Mouse (Mus musculus) hindbrain, embryonic 15.5 days (tissue): ENCODE measurements around the gene Ggt5. TPM values are rescaled to one million over a fixed set of nuclear protein-coding genes. Genes with fewer than 3 reads are reported as not detected.

Source experiments
- ATAC-seq: fragments of 200-750 bp; cut with Nextera tagmentation; 2 replicates; pipeline ENCODE4 v1.8.0; 2017; ENCODE audit warnings: low read depth, moderate number of reproducible peaks, moderate TSS enrichment; ENCODE audit not compliant: low FRiP score
- H3K27ac ChIP-seq: fragments of 300-500 bp; sonication (generic); replicated peaks from 2 replicates; pipeline ENCODE4 v1.5.1; 2015; ENCODE audit warnings: mild to moderate bottlenecking, inconsistent platforms
- H3K27me3 ChIP-seq: fragments of 300-500 bp; sonication (generic); 2 replicates; pipeline ENCODE4 v1.6.1; 2015; ENCODE audit warnings: control low read depth, inconsistent platforms
- H3K36me3 ChIP-seq: fragments of 300-500 bp; sonication (generic); 2 replicates; pipeline ENCODE4 v1.6.1; 2015; ENCODE audit warnings: control low read depth, inconsistent platforms
- H3K4me1 ChIP-seq: fragments of 300-500 bp; sonication (generic); replicated peaks from 2 replicates; pipeline ENCODE4 v1.6.1; 2015; ENCODE audit warnings: control low read depth, inconsistent platforms
- H3K4me2 ChIP-seq: fragments of 300-500 bp; sonication (generic); 2 replicates; pipeline ENCODE4 v1.6.1; 2015; ENCODE audit warnings: moderate library complexity, mild to moderate bottlenecking, inconsistent platforms
- H3K4me3 ChIP-seq: fragments of 300-500 bp; sonication (generic); 2 replicates; pipeline ENCODE4 v1.5.1; 2015; ENCODE audit warnings: mild to moderate bottlenecking, inconsistent platforms
- H3K9ac ChIP-seq: fragments of 300-500 bp; sonication (generic); 2 replicates; pipeline ENCODE4 v1.6.1; 2015; ENCODE audit warnings: inconsistent platforms
- H3K9me3 ChIP-seq: fragments of 300-500 bp; sonication (generic); 2 replicates; pipeline ENCODE4 v1.6.1; 2016; ENCODE audit warnings: control low read depth, inconsistent platforms
- WGBS: fragments of 180-500 bp; shearing (Covaris S2); methylation state at CpG from one replicate; pipeline ENCODE4 v1.1.7; 2015; 5-methylcytosine and 5-hydroxymethylcytosine counted together
- polyA plus RNA-seq: library from polyadenylated mRNA; unstranded; fragments of >200 nt; fragmentation: Nextera tagmentation; extraction: Ambion mirVana; gene quantifications from 2 replicates; pipeline ENCODE4 v1.2.1, GENCODE M21; 2015

The Ggt5 gene
- 2.8 and 4.5 TPM in 2 replicates for polyA plus RNA-seq

DNA sequence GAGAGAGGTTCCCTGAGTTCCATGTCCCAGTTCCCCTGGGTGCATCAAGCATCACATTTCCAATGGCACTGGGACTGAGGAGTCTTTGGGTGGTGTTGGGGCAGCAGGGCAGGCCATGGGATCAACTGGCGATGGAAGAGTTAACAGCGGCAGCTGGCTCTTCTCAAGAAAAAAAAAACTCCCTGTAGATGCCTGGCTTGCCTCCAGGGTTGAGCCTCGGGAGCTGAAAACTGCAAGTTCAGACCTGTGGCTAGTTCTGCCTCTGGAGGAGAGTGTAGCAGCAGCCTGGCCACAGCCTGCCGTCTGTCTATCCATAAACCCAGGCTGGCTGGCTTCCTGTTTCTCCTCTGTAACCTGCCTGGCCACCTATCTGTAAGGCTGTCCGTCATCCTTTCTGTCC is at the start of gene Ggt5:
Gene Ggt5, plus strand, starts transcription at position 212 of the 400 bp plus-strand sequence.
- Histone ChIP-seq H3K27me3 (no peaks in the 10 kb centered on the region), H3K27ac (no peak within 1 kb of the TSS), H3K9me3 (no peaks in the 10 kb centered on the region), H3K4me3 (no peak within 1 kb of the TSS), H3K9ac (no peak within 1 kb of the TSS), H3K4me1 (peaks cover 17% of the 10 kb centered on the region), H3K4me2 (0 out of 2 replicates have a peak within 1 kb of the TSS, but pooled peaks have one; percentile 7), H3K36me3 (no peaks in the 10 kb centered on the region)
- no peak for ATAC-seq
- WGBS: 35% methylated on average over 5 of the region's 5 CpGs

DNA sequence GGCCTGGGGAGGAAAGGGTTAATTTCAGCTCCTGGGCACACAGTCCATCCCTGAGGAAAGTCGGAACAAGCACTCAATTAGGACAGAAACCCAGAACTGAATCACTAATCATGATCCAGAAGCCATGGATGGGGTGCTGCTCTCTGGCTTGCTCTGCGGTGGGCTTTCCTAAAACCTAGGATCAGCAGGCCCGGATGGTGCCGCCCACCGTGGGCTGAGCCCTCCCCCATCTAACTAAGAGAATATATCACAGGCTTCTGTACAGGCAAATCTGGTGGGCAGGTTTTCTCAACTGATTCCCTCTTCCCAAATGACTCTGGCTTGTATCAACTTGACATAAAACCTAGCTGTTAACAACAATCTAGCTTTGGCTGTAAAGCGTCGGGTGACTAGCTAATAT is 41.2 kb upstream of the Ggt5 start:
- H3K36me3 ChIP-seq: peaks cover 5% of the 10 kb centered on the region; the same call in 1 of the 2 replicates
- H3K4me2 ChIP-seq: no peak overlapping the region
- WGBS: 68% methylated on average over 7 of the region's 7 CpGs
- H3K27ac ChIP-seq: no peak overlapping the region
- no peak for ATAC-seq
- 0 out of 2 replicates have a peak, but pooled peaks cover 10% of the 10 kb centered on the region for H3K9me3 ChIP-seq
- H3K27me3 ChIP-seq: no peaks in the 10 kb centered on the region
- H3K9ac ChIP-seq: no peak overlapping the region
- peaks cover 6% of the 10 kb centered on the region for H3K4me1 ChIP-seq
- no peak overlapping the region for H3K4me3 ChIP-seq

DNA sequence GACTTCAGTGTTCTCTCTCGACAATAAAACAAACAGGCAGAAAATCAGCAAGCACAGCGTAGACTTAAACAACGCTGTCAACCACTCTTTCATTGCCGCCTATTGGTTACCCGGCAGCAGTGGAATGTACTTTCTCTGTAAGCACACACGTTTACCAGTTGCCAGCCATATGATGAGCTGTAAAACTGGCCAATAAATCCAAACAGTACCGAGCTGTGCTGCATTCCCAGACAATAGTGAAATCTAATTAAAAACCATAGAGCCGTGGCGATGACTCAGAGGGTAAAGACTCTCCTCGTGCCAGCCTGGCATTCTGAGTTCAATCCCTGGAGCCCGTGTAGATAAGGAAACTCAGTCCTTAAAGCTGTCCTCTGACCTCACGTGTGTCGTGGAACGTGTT is 40.7 kb upstream of the Ggt5 start:
- no peak overlapping the region for H3K4me3 ChIP-seq
- no peaks in the 10 kb centered on the region for H3K27me3 ChIP-seq
- H3K4me1 ChIP-seq: peaks cover 6% of the 10 kb centered on the region
- WGBS: 49% methylated on average over 14 of the region's 14 CpGs
- H3K9me3 ChIP-seq: 0 out of 2 replicates have a peak, but pooled peaks cover 10% of the 10 kb centered on the region
- 0 out of 2 replicates have a peak, but pooled peaks have one; percentile 15 for ATAC-seq
- H3K9ac ChIP-seq: no peak overlapping the region
- no peak overlapping the region for H3K27ac ChIP-seq
- peaks cover 11% of the 10 kb centered on the region for H3K36me3 ChIP-seq
- no peak overlapping the region for H3K4me2 ChIP-seq

DNA sequence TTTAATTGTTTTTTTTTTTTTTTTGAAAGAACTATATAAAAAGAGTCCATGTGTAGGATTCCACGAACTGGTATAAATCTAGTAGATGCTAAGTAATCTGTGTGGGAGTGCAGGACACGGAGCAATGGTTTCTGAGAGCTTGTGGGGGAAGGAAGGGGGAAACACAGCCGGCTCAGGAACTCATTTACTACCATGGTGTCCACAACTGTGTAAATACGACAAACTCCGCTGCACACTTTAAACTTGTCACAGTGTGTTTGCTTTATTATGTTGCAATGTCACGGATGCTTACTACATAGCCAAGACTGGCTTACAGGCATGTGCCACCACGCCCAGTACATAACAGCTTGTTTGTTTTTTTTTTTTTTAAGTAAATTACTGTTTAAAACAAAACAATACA is 39.3 kb upstream of the Ggt5 start:
- ATAC-seq: no peak
- Histone ChIP-seq H3K4me3 (no peak overlapping the region), H3K9ac (no peak overlapping the region), H3K9me3 (0 out of 2 replicates have a peak, but pooled peaks cover 5% of the 10 kb centered on the region), H3K36me3 (peaks cover 14% of the 10 kb centered on the region), H3K27me3 (no peaks in the 10 kb centered on the region), H3K4me1 (peaks cover 6% of the 10 kb centered on the region), H3K4me2 (no peak overlapping the region), H3K27ac (no peak overlapping the region)
- WGBS: 63% methylated on average over 7 of the region's 7 CpGs

- Histone ChIP-seq H3K4me2 (no peak overlapping the region; the same call in 1 of the 2 replicates), H3K4me3 (no peak overlapping the region), H3K27ac (no peak overlapping the region), H3K36me3 (peaks cover 25% of the 10 kb centered on the region), H3K9ac (no peak overlapping the region), H3K4me1 (peaks cover 14% of the 10 kb centered on the region), H3K9me3 (no peaks in the 10 kb centered on the region), H3K27me3 (no peaks in the 10 kb centered on the region)
- ATAC-seq: no peak
- 55% methylated on average over 12 of the region's 12 CpGs for WGBS
Measured at GRCm38 (mm10) chr10:75551175-75551574, 38.0 kb upstream of the Ggt5 start.

- no peak overlapping the region for H3K27ac ChIP-seq
- H3K4me3 ChIP-seq: no peak overlapping the region
- peaks cover 23% of the 10 kb centered on the region for H3K4me1 ChIP-seq
- no peak overlapping the region for H3K4me2 ChIP-seq
- no peak for ATAC-seq
- H3K9ac ChIP-seq: no peak overlapping the region
- no peaks in the 10 kb centered on the region for H3K9me3 ChIP-seq
- H3K27me3 ChIP-seq: no peaks in the 10 kb centered on the region
- H3K36me3 ChIP-seq: peaks cover 32% of the 10 kb centered on the region
- 85% methylated on average over 2 of the region's 2 CpGs for WGBS
Measured at GRCm38 (mm10) chr10:75552106-75552505, 37.0 kb upstream of the Ggt5 start.

- peaks cover 31% of the 10 kb centered on the region for H3K4me1 ChIP-seq
- 76% methylated on average over 13 of the region's 13 CpGs for WGBS
Measured at GRCm38 (mm10) chr10:75552701-75553450, 36.3 kb upstream of the Ggt5 start.

DNA sequence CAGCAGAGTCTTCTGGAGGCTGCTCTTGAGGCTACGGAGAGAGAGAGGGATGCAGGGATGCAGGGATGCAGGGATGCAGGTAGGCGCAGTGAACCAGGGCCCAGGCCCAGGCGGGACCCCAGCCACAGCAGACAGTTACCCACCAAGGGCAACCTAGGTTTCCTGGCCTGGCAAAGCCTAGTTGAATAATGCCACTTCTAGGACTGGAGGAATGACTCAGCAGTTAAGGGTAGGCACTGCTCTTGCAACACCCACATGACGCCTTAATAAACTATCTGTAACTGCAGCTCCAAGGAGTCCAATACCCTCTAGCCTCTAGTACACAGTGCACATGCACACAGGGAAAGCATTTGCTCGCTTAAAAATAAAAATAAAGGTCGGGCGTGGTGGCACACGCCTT is 35.0 kb upstream of the Ggt5 start:
- Histone ChIP-seq H3K4me3 (no peak overlapping the region), H3K4me1 (peaks cover 36% of the 10 kb centered on the region), H3K27ac (no peak overlapping the region), H3K9me3 (no peaks in the 10 kb centered on the region), H3K4me2 (no peak overlapping the region), H3K27me3 (no peaks in the 10 kb centered on the region), H3K36me3 (peaks cover 32% of the 10 kb centered on the region), H3K9ac (no peak overlapping the region)
- ATAC-seq: no peak
- WGBS: 93% methylated on average over 8 of the region's 8 CpGs

More at GRCm38 (mm10) chr10:75552701-75553450, 36.3 kb upstream of the Ggt5 start:
- no peak overlapping the region for H3K4me3 ChIP-seq
- H3K27me3 ChIP-seq: no peaks in the 10 kb centered on the region
- H3K9ac ChIP-seq: no peak overlapping the region
- H3K4me2 ChIP-seq: no peak overlapping the region
- H3K9me3 ChIP-seq: no peaks in the 10 kb centered on the region
- H3K36me3 ChIP-seq: peaks cover 32% of the 10 kb centered on the region
- ATAC-seq: no peak
- no peak overlapping the region for H3K27ac ChIP-seq

DNA sequence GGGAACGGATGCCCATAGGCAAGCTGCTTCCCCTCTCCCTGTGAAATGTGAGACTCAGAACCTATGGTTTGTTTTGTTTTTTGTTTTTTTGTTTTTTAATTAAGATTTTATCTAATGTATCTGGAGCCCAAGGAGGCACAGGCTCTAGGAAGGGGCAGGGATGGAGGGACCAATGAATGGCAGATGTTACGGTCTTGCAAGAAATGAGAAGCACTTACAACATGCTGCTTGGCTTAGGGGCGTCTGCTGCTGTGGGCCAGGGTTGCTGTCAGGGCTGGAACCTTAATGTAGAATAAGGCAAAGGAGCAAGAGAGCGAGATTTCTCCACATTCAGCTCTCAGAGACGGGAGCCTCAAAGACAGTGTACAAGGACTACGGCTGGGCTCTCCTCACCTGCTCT is 33.6 kb upstream of the Ggt5 start:
- Histone ChIP-seq H3K4me2 (no peak overlapping the region), H3K4me3 (no peak overlapping the region), H3K9ac (no peak overlapping the region)

DNA sequence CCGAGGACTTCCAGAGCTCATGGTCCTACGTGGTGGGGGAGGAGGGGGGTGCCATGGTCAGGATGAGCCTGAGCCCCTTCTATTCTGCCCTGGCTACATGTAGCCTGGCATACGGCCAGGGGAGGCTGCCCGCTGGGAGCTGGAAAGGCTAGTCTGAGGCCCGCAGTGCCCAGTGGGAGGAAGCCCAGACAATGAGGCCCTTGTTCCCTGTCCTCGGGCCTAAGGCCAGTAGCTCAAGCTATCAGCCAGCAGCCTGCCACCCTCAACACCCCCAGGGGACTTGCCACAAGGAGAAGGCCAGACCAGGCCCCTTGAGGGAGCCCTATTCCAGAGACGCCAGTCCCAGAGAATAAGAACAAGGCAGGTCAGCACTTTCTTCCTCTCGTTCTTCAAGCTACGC is 33.1 kb upstream of the Ggt5 start:
- 21% methylated on average over 9 of the region's 9 CpGs for WGBS
- Histone ChIP-seq H3K4me2 (no peak overlapping the region), H3K9me3 (no peaks in the 10 kb centered on the region), H3K4me3 (no peak overlapping the region), H3K4me1 (peaks cover 50% of the 10 kb centered on the region), H3K27ac (peak overlapping the region; percentile 68), H3K9ac (no peak overlapping the region), H3K36me3 (peaks cover 32% of the 10 kb centered on the region), H3K27me3 (no peaks in the 10 kb centered on the region)
- peak; percentile 68 for ATAC-seq

More for the DNA sequence above, 33.6 kb upstream of the Ggt5 start:
- H3K4me1 ChIP-seq: peaks cover 45% of the 10 kb centered on the region
- WGBS: 66% methylated on average over 6 of the region's 6 CpGs
- H3K27me3 ChIP-seq: no peaks in the 10 kb centered on the region
- H3K27ac ChIP-seq: peak overlapping the region; percentile 53
- H3K9me3 ChIP-seq: no peaks in the 10 kb centered on the region
- no peak for ATAC-seq
- peaks cover 32% of the 10 kb centered on the region for H3K36me3 ChIP-seq

GRCm38 (mm10) chr10:75558515-75558914 is 30.6 kb upstream of the Ggt5 start:
- H3K9me3 ChIP-seq: no peaks in the 10 kb centered on the region
- no peaks in the 10 kb centered on the region for H3K27me3 ChIP-seq
- peak overlapping the region; percentile 82 for H3K4me2 ChIP-seq
- ATAC-seq: peak; percentile 36
- H3K36me3 ChIP-seq: peaks cover 21% of the 10 kb centered on the region
- 15% methylated on average over 3 of the region's 3 CpGs for WGBS
- peak overlapping the region; percentile 97 for H3K27ac ChIP-seq
- H3K9ac ChIP-seq: peak overlapping the region; percentile 75
- H3K4me1 ChIP-seq: peaks cover 54% of the 10 kb centered on the region
- peak overlapping the region; percentile 60 for H3K4me3 ChIP-seq

GRCm38 (mm10) chr10:75559041-75559675 is 30.0 kb upstream of the Ggt5 start:
- peak overlapping the region; percentile 82 for H3K4me2 ChIP-seq
- H3K27me3 ChIP-seq: no peaks in the 10 kb centered on the region
- no peaks in the 10 kb centered on the region for H3K9me3 ChIP-seq
- H3K27ac ChIP-seq: peak overlapping the region; percentile 97
- H3K4me3 ChIP-seq: peak overlapping the region; percentile 60
- H3K9ac ChIP-seq: peak overlapping the region; percentile 75
- ATAC-seq: peak; percentile 2; the same call in 1 of the 2 replicates
- H3K36me3 ChIP-seq: peaks cover 20% of the 10 kb centered on the region
- H3K4me1 ChIP-seq: peaks cover 54% of the 10 kb centered on the region
- WGBS: 2% methylated on average over 14 of the region's 14 CpGs
